Mouse (Mus musculus) lung, adult 2 months (tissue): ENCODE data around the gene Actg1.

Experiments used
- CTCF ChIP-seq: fragments of 200-500 bp; IDR thresholded peaks from 2 replicates; pipeline ENCODE4 v1.5.1; 2011; ENCODE audit warnings: mild to moderate bottlenecking, low read length, control low read depth; ENCODE audit not compliant: insufficient read depth
- POLR2A ChIP-seq: fragments of 200-500 bp; IDR thresholded peaks from 2 replicates; pipeline ENCODE4 v1.6.1; 2011; ENCODE audit warnings: low read depth, mild to moderate bottlenecking, control low read depth, low read length, borderline replicate concordance; ENCODE audit errors: extremely low read depth

- no peak for TF ChIP-seq CTCF
- peak; percentile 72; the same call in 1 of the 2 replicates for TF ChIP-seq POLR2A
Measured at GRCm38 (mm10) chr11:120349986-120350702, 1.8 kb upstream of the Actg1 start.
